Mouse (Mus musculus) erythroblast, embryonic 14.5 days (primary cell): ENCODE results near the gene Mtfr2.

Source experiments
- GATA1 ChIP-seq: IDR thresholded peaks from 2 replicates; pipeline ENCODE4 v1.6.1; 2012; ENCODE audit warnings: low read length, inconsistent platforms, mixed read lengths
- TAL1 ChIP-seq: IDR thresholded peaks from 3 replicates; pipeline ENCODE4 v1.6.1; 2012; ENCODE audit warnings: low read length, inconsistent platforms, mixed read lengths

DNA sequence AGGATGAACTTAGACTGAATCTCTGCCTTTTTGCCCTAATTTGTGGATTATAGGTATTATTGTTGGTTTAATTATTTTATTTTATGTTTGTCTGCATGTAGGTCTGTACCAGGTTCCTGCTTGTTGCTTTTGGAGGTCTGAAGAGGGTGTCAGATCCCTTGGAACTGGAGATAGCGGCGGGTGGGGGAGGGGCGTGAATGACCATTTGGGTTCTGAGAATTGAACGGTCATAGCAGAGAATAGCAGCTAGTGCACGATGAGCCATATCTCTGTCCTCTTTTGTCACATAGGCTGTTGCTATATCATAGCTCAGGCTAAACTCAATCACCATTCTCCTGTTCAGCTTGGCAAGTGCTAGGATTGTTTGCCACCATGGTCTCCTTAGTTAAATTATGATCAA is 30.1 kb upstream of the Mtfr2 start:
- TF ChIP-seq TAL1 (no peak), GATA1 (no peak)
